ENCODE assay signal across 19 mouse cellular contexts in genomic region chr16:20052655-20053054, GRCm38 (mm10).
"Had no signal": no experiment of that assay in that cellular context is flagged by ENCODE, and none has a peak within 500 bp of the region (broad histone marks: within the 10 kb centered on the region; RNA-seq: fewer than 3 reads in every experiment).

No protein-coding gene starts in this region.

- H3K36me3 ChIP-seq: midbrain, embryonic 10.5 days; midbrain, embryonic 12.5 days; neural tube, embryonic 13.5 days; neural tube, embryonic 15.5 days had no signal

- ATAC-seq: midbrain, embryonic 16.5 days had no signal

- H3K27ac ChIP-seq: midbrain, embryonic 10.5 days; midbrain, embryonic 12.5 days; neural tube, embryonic 13.5 days; neural tube, embryonic 15.5 days had no signal

- H3K4me2 ChIP-seq: lung, embryonic 14.5 days; midbrain, embryonic 12.5 days; neural tube, embryonic 13.5 days; neural tube, embryonic 15.5 days had no signal

- H3K4me3 ChIP-seq: midbrain, embryonic 10.5 days; midbrain, embryonic 12.5 days; myocyte; neural tube, embryonic 13.5 days; neural tube, embryonic 15.5 days had no signal

- H3K9ac ChIP-seq: lung, embryonic 14.5 days; midbrain, embryonic 12.5 days; neural tube, embryonic 13.5 days; neural tube, embryonic 15.5 days had no signal

- H3K4me1 ChIP-seq: midbrain, embryonic 10.5 days; midbrain, embryonic 12.5 days; neural tube, embryonic 13.5 days; neural tube, embryonic 15.5 days had no signal

- DNase-seq: lung, adult 18-20 months; lung, embryonic 14.5 days; lung, postnatal 10 days; lung, postnatal 4 days; midbrain, embryonic 14.5 days; retina, postnatal 1 day; right cerebral cortex, adult 18-20 months; right cerebral cortex, postnatal 25 days; right cerebral cortex, postnatal 4 days; spleen, adult 18-20 months; thymus, adult 18-20 months; thymus, postnatal 14 days; thymus, postnatal 36 days had no signal

- H3K9me3 ChIP-seq: midbrain, embryonic 10.5 days; midbrain, embryonic 12.5 days; neural tube, embryonic 13.5 days; neural tube, embryonic 15.5 days had no signal

- H3K27me3 ChIP-seq: midbrain, embryonic 12.5 days; neural tube, embryonic 13.5 days; neural tube, embryonic 15.5 days had no signal
